ENCODE assay signal across 11 mouse cellular contexts in the genomic region with DNA sequence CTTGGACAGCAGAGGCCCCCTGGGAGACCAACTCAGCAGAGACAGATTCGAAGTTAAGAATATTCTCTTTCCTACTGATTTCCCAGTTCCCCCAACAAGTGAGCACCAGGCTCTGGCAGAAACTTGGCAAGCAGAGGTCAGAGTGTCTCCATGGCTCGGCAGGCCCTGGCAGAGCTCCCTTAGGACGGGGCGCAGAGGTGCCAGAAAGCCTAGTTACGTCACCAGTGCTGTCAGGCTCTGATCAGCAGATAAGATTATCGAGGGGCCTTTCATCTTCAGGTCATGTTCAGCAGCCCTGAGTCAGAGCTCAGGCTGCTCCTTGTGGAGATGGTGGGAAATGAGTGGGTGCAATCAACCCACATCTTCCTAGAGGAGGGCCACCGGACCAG.
DNase-seq lines count a peak whose midpoint lies in the region; ATAC-seq and TF ChIP-seq lines count a peak whose summit lies in the region.
"Had no signal": no experiment of that assay in that cellular context is flagged by ENCODE, and none has a peak within 500 bp of the region (broad histone marks: within the 10 kb centered on the region; RNA-seq: fewer than 3 reads in every experiment).

No protein-coding gene starts in this region.

- no peaks in the 10 kb centered on the region for H3K36me3 ChIP-seq in hindbrain, postnatal 0 days (ENCODE audit: insufficient read depth, low read length)
- no peaks in the 10 kb centered on the region for H3K36me3 ChIP-seq in hindbrain, embryonic 13.5 days
- no peaks in the 10 kb centered on the region for H3K36me3 ChIP-seq in hindbrain, embryonic 12.5 days
- H3K36me3 ChIP-seq: G1E; stomach, embryonic 15.5 days had no signal

- H3K9ac ChIP-seq in hindbrain, postnatal 0 days (replicated peaks; ENCODE audit: low read length): no peak overlapping the region
- H3K9ac ChIP-seq in hindbrain, embryonic 13.5 days: no peak overlapping the region
- H3K9ac ChIP-seq in hindbrain, embryonic 12.5 days: no peak overlapping the region
- H3K9ac ChIP-seq: stomach, embryonic 15.5 days had no signal

- no peaks in the 10 kb centered on the region for H3K9me3 ChIP-seq in hindbrain, postnatal 0 days (ENCODE audit: low read length)
- no peaks in the 10 kb centered on the region for H3K9me3 ChIP-seq in hindbrain, embryonic 13.5 days
- no peaks in the 10 kb centered on the region for H3K9me3 ChIP-seq in hindbrain, embryonic 12.5 days (replicated peaks)
- H3K9me3 ChIP-seq: megakaryocyte, embryonic 14.5 days; stomach, embryonic 15.5 days had no signal

- H3K4me2 ChIP-seq in hindbrain, postnatal 0 days (ENCODE audit: low read depth, low read length): no peak overlapping the region
- H3K4me2 ChIP-seq in hindbrain, embryonic 13.5 days: no peak overlapping the region
- H3K4me2 ChIP-seq in hindbrain, embryonic 12.5 days (replicated peaks): no peak overlapping the region
- H3K4me2 ChIP-seq: stomach, embryonic 15.5 days had no signal

- peak; percentile 46 for DNase-seq in hindbrain, postnatal 0 days (ENCODE audit: low spot score)
- peak; percentile 42 to 54 for DNase-seq in adrenal gland, adult 18-20 months (ENCODE audit: low spot score in 2 of 2)
- peak; percentile 47 for DNase-seq in kidney, postnatal 14 days
- DNase-seq in embryo, embryonic 11 days: no peak
- no peak for DNase-seq in layer of hippocampus, adult 18-20 months (ENCODE audit: low spot score in 2 of 2)

- H3K4me1 ChIP-seq in hindbrain, postnatal 0 days (ENCODE audit: insufficient read depth, low read length): no peaks in the 10 kb centered on the region
- H3K4me1 ChIP-seq in hindbrain, embryonic 13.5 days (replicated peaks): no peaks in the 10 kb centered on the region
- H3K4me1 ChIP-seq in hindbrain, embryonic 12.5 days: no peaks in the 10 kb centered on the region

- WGBS in hindbrain, postnatal 0 days: 48% methylated on average over 7 of the region's 7 CpGs
- 86% methylated on average over 7 of the region's 7 CpGs for WGBS in hindbrain, embryonic 13.5 days
- WGBS in hindbrain, embryonic 12.5 days: 88% methylated on average over 7 of the region's 7 CpGs

- ATAC-seq in hindbrain, postnatal 0 days: no peak; the same call in 1 of the 2 replicates
- ATAC-seq in hindbrain, embryonic 13.5 days (ENCODE audit: low FRiP score): no peak
- peak; percentile 16; the same call in 1 of the 2 replicates for ATAC-seq in common myeloid progenitor, adult 5-6 weeks (replicated peaks; ENCODE audit: low read depth, poor library complexity, severe bottlenecking)
- ATAC-seq in hindbrain, embryonic 12.5 days (ENCODE audit: low FRiP score): no peak

- peak; percentile 13; the same call in 1 of the 2 replicates for TF ChIP-seq CTCF in hindbrain, postnatal 0 days (IDR thresholded peaks at IDR 0.05; ENCODE audit: low read depth)

- H3K4me3 ChIP-seq in hindbrain, postnatal 0 days (ENCODE audit: low read length): no peak overlapping the region
- no peak overlapping the region for H3K4me3 ChIP-seq in hindbrain, embryonic 13.5 days
- H3K4me3 ChIP-seq in hindbrain, embryonic 12.5 days: no peak overlapping the region
- H3K4me3 ChIP-seq: stomach, embryonic 15.5 days had no signal

- H3K27ac ChIP-seq in hindbrain, postnatal 0 days: no peak overlapping the region
- H3K27ac ChIP-seq in hindbrain, embryonic 13.5 days: no peak overlapping the region
- H3K27ac ChIP-seq in hindbrain, embryonic 12.5 days: no peak overlapping the region
- H3K27ac ChIP-seq: stomach, embryonic 15.5 days had no signal

- H3K27me3 ChIP-seq in hindbrain, postnatal 0 days (ENCODE audit: insufficient read depth, low read length): no peaks in the 10 kb centered on the region
- no peaks in the 10 kb centered on the region for H3K27me3 ChIP-seq in hindbrain, embryonic 13.5 days
- no peaks in the 10 kb centered on the region for H3K27me3 ChIP-seq in hindbrain, embryonic 12.5 days
- H3K27me3 ChIP-seq: stomach, embryonic 15.5 days had no signal

Comparison
In these comparisons a context has a peak if more than half of its experiments do, and no peak if none do; other contexts are left out.
1. DNase-seq: peak in hindbrain, postnatal 0 days (single experiment), adrenal gland, adult 18-20 months (2 of 2) and kidney, postnatal 14 days (single experiment); none in embryo, embryonic 11 days (single experiment) and layer of hippocampus, adult 18-20 months (0 of 2).